Mouse (Mus musculus): Measurements from ENCODE around the gene Cyp2j6.
"Not testable (repeated sequence)": the region's sequence is repeated elsewhere in the genome, so short reads cannot be mapped to it uniquely, and the experiment has no call there.

Cyp2j6 gene

DNA sequence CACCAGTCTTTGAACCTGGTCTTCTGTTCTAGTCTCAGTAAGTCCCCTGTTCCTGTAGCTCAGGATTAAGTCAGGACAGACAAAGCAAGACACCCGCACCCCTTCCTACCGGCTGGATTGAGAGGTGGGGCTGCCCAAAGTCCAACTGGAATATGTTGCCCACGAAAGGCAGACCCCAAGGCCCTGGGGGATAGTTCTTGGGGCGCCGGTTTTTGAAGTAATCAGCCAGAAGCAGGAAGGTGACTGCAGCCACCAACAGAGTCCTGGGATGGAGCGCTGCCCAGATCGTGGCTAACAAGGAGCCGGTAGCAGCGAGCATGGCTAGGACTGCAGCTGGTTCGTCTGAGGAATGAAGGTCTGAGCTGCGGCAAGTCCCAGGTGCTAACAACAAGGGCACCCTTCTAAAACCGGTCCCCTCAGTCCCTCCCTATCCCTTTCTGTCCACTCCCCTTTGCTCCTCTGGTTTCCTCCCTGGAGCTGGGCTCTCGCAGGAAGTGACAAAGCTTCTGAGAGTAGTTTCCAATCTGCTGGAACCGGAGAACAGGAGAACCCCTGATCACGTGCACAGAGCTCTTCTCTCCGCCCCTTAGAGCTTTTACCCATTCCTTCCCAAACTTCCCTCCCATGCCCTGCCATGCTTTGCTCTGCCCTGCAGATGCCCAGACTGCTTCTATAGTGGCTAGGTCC lies at the start of gene Cyp2j6:
Gene Cyp2j6 (minus strand): TSS at position 529 of the 687 bp plus-strand sequence.
- DNase-seq (ENCODE audit: low spot score in 2 of 2) = peak; percentile 69 to 82

DNA sequence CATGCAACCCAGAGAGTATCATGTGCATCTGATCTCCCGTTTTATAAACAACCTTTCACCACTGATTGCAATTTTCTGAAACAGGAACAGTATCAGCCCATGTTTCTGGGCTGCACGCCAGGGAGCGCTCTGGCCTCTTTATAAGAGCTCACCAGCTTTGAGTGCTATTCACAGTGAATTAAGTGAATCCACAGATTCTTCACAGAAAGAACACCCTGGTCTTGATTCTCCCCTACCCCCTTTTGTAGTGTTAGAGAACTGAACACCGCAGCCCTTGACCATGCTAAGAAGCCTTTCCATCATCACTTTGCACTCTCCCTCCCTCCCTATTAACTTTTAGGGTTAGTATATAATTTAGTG lies 38.3 kb upstream of the Cyp2j6 start:
- DNase-seq (ENCODE audit: low spot score in 2 of 2) = no peak

DNA sequence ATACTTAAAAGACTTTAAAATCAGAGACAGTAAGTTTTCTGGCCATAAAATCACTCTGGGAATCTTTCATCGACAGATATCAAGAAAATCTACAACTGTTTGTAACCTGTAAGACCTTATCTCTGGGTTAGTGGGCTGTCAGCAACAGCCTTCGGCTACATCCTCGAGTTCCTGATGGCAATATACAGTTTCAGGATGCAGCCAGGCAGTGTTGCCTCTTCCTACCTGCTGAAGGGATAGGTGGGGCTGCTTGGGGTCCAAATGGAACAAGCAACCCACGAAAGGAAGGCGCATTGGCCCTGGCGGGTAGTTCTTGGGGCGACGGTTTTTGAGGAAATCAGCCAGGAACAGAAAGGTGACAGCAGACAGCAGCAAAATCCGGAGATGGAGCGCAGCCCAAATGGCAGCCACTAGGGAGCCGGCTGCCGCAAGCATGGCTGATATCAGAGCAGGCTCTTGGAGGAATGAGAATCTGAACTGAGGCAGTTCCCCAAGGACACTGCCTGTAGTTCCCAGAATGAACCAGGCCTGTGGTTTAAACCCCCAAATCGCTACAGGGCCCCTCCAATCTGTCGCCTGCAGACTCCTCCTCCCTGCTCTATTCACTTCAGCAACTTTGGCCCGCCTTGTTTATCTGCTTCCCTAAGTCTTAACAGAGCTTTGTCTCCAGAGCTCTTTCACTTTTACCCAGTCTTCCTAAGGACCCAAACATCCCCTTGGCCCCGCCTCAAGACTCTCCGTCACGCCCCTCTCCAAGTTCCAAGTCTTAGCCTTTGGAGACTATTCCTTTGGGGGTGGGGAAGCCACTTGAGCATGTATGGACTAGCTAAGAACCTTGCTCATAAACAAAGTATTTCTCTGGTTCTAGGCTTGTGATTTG lies 37.7 kb upstream of the Cyp2j6 start, which contains the start of gene Cyp2j9:
Gene Cyp2j9 (minus strand): TSS at position 668 of the 880 bp plus-strand sequence.
- DNase-seq (ENCODE audit: low spot score in 2 of 2) = peak; percentile 87 to 88

DNA sequence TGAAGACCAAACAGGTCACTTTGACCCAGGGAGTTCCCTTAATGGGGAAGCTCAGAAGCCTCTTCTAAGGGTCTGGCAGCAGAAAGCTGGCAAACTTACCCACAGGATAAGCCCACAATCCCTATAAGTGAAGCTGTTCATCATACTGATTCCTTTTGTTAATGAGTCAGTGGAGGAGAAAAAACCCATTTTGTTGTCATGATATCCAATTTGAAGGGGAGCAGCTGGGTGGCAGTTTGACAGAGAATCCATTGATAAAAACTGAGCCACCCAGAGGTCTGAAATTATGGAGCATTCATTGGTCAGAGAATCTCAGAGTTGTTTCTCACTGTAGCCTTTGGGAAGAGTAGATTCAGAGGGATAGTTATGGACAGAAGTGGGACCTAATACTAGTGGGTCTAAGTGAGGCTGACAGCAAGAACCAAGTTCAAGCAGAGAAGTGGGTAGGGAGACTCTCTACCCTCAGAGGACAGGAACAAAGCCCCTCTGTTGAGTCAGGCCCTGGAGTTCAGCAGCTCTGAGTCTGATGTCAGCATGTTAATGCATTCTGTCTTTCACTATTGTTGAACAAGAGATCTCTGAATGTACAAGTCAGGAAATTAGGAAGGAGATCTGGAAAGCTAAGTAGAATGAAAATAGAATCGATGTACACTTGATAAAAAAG lies 28.1 kb upstream of the Cyp2j6 start:
- DNase-seq (ENCODE audit: low spot score in 2 of 2) = no peak

DNA sequence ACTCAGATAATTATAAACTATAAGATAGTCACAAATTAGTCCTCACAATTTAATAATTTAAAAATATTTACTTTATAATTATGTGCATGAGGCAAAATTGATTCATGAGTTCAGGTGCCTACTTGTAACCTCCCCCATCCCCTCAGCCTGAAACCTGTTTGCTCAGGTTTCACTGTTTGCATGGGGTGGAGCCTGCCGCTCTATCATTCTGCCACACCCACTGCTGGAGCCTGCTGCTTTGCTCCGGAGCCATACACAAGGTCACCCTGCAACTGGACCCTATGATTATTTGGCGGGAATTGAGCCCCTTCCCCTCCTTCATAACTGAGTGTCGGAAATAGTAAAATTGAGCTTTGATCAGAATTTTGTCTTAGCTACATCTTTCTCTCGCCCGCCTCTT lies 26.9 kb upstream of the Cyp2j6 start:
- not testable (repeated sequence) for DNase-seq (ENCODE audit: low spot score in 2 of 2)

DNA sequence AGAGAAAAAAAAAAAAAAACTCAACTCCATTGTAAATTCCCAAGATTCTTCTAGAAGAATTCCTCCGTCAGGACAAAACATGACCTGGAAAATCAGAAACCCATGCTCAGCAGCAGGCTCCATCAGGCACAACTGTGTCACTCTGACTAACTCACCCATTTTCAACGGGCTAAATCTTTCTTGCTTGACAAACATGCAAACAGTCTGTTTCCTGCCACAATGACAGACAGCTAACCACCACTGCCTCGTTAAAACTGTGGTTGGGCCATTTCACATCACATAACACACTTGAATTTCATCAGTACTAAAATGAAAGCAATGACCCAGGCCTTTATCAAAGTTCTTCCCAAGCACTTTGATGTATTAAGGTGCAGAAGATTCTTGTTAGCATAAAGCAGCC lies 16.0 kb upstream of the Cyp2j6 start:
- DNase-seq (ENCODE audit: low spot score in 2 of 2) = no peak

DNA sequence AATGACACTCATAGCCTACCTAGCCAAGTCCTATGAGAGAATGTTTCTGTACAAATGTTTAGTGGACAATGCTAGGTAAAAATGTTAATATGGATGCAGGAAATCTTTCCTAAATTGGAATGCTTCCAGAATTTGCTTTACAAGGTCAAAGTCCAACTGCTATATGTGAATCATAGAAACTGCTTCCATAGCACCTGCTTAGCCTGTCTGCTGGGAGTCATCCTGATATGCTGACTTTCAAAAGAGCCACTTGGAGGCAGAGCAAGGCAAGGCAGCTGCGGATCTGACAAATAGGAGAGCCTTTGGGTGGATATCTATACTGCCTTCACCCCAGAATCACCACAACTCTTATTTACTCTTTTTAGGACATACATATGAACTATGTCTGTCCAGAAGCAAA lies 14.5 kb upstream of the Cyp2j6 start:
- no peak for DNase-seq (ENCODE audit: low spot score in 2 of 2)

DNA sequence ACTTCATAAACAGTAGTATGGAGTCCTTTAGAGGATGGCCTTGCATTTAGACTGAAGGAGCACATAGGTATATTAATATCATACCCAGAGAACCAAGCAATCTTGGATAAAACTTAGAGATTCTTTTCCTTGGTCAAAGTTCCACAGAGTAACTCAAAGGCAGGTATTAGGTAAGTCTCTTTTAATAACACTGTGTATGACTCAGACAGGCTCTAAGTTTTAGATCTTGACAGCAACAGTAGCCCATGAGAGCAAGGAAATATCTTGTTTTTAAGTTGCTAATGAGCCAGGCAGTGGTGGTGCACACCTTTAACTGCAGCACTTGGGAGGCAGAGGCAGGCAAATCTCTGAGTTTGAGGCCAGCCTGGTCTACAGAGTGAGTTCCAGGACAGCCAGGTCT lies 12.3 kb upstream of the Cyp2j6 start:
- no peak for DNase-seq (ENCODE audit: low spot score in 2 of 2)

DNA sequence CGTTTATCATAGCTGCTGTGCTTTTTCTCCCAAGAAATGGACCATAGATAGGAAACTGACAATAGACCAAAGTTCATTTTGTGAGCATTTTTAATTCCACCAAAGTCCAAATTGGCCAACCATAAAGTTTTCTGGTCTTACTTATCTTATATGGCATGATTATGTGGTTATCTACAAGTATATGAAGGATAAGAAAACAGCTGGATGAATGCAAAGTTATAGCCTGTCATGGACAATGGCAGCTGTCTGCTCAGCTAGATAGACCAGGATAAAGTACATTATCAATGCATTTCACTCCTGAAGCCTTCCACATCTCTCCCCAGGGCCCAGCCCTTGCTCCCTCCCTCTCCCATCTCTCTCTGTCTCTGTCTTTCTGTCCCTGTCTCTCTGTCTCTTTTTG lies 7.0 kb upstream of the Cyp2j6 start:
- DNase-seq (ENCODE audit: low spot score in 2 of 2) = no peak

DNA sequence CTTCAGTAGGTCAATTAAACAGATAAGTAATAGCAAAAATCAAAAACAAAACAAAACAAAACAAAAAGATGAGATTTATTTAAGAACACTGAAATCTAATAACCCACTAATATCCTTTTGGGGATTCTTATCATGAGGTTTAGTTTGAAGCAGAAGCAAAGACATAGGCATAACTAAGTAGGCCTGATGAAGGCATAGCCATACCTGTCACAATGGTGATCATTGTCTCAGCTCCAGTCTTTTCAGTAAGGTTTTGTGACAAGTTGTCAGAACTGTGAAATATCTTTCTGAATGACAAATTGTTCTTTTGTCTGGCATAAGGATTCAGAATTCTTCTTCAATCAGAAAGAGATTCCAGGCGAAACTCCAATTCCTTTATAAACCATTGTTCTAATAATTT lies 6.3 kb upstream of the Cyp2j6 start:
- no peak for DNase-seq (ENCODE audit: low spot score in 2 of 2)

DNA sequence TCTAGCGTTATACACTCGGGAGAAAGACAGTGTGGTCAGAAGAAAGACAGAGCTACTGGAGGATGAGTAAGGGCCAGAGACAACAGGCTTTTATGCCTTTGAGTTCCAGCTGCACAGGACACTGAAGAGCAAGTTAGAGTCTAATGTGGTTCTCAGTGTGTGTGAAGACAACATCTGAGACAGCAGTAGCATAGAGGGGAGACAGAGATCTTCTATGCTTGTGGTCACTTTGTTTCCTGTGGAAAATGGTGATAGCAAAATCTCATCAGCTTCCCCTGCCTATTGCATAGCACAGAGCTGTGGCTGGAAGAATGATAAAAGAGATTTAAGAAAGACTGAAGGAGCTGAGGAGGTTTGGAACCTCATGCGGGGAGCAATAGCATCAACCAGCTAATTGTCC lies 1.8 kb downstream of the Cyp2j6 start:
- DNase-seq (ENCODE audit: low spot score in 2 of 2) = no peak

DNA sequence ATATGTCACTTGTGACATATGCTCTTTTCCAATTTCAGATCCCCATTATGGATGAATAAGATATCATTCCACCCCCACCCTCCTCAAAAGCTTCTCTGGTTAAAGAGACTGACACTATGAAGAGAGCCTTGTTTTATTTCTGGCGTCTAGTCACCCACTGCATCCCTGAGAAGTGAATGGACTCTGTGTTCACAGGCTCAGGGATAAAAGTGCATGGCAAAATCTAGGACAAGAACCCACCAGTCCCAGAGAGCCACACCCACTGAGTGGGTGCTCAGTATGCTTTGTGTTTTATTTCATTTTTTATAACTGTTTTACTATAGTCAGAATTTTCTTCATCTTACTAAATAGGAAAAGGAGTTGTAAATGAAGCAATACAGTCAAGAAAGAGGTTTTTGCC lies 7.5 kb downstream of the Cyp2j6 start:
- no peak for DNase-seq (ENCODE audit: low spot score in 2 of 2)

DNA sequence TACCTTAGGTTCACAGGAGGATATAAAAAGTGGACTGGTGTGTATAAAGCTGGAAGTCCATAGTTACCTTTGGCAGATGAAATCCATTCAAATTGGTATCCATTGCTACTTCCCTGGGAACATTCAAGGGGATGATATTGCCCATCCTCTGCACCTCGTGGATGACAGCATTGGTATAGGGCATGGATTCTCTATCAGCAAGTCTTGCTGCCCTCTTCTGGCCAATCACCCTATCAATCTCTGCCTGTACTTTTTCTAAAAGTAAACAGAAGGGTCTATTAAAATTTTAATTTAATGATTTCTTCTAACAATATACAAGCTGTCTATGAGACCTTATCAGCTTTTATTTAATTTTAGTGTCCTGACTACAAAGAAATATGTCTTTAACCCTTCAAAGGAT lies 27.7 kb downstream of the Cyp2j6 start:
- DNase-seq (ENCODE audit: low spot score in 2 of 2) = no peak

DNA sequence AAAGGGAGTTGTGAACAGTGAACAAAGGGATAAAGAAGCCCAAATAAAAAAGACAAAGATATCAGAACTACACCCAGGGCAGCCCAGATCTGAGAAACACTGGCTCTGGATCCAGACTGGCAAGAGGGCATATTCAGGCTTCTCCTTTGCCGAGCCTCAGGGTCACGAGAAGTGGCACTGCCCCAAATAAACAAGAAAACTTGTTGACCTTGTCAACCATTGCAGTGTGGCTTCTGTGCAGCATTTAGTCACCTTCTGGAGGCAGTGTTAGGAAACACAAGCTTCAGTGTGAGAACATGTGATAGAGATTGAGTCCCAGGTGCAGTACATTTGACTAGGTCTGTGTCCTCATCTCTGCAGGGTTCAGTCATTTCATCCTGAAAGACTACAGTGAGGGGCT lies 31.2 kb downstream of the Cyp2j6 start:
- DNase-seq (ENCODE audit: low spot score in 2 of 2) = peak; percentile 1 to 5

DNA sequence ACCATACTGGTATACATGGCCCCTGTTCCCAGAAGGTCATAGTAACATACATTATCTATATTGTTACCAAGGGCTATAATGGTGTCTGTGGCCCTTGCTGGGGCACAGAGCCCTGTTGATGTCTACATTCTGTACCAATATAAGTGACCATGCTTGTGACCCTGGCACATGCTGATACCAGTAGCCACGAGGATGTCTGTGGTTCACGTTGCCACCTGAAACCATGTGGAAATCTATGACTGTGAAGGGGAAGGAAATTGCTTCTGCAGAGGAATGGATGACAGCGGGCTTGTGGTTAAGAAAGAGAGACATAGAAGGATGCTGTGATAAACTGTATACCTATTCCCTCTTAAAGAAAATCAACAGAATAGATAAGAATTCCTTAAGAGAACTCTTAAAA lies 43.4 kb downstream of the Cyp2j6 start:
- DNase-seq (ENCODE audit: low spot score in 2 of 2) = no peak

DNA sequence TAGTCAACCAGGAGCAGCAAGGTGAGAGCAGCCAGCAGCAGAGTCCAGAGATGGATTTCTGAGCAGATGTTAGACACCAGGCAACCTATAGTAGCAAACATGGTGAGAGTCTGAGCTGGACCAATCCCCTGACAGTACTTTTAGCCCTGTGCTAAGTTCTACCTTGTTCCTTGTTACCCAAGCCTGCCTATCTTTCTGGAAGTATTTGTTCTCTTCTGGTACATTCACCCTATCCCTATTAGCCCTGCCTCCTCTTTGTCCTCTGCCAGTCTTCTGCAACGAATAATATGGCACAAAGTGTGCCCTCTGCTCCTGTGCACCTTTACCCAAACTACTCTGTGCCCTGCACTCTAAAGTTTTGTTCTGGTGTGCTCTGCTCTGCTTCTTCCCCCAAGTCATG lies 46.2 kb downstream of the Cyp2j6 start, which contains the start of gene Cyp2j8:
Gene Cyp2j8 (minus strand): TSS at position 101 of the 400 bp plus-strand sequence.
- no peak for DNase-seq (ENCODE audit: low spot score in 2 of 2)
